Mouse (Mus musculus) bone marrow macrophage, adult 2 months (primary cell): ENCODE data around the gene Dync1li2. TPM values are rescaled to one million over a fixed set of nuclear protein-coding genes. Genes with fewer than 3 reads are reported as not detected.

Experiments used
- H3K27ac ChIP-seq: 2 replicates; pipeline ENCODE4 v1.5.1; 2012; ENCODE audit warnings: low read depth, low read length; ENCODE audit not compliant: insufficient read depth
- H3K4me1 ChIP-seq: 2 replicates; pipeline ENCODE4 v1.6.1; 2012; ENCODE audit warnings: low read length; ENCODE audit not compliant: control insufficient read depth, insufficient read depth
- H3K4me3 ChIP-seq: 2 replicates; pipeline ENCODE4 v1.5.1; 2012; ENCODE audit warnings: mild to moderate bottlenecking, low read length, moderate library complexity; ENCODE audit not compliant: insufficient read depth
- CTCF ChIP-seq: IDR thresholded peaks from 2 replicates; pipeline ENCODE4 v1.5.1; 2012; ENCODE audit warnings: low read depth, mild to moderate bottlenecking, low read length, moderate library complexity
- POLR2A ChIP-seq: IDR thresholded peaks from 2 replicates; pipeline ENCODE4 v1.6.1; 2012; ENCODE audit warnings: mild to moderate bottlenecking, low read depth, low read length, borderline replicate concordance
- polyA plus RNA-seq: library from polyadenylated mRNA; stranded (reverse); fragments of >200 nt; gene quantifications from 2 replicates; pipeline ENCODE4 v1.2.4, GENCODE M21; 2012; ENCODE audit not compliant: missing spikeins, insufficient read depth, insufficient read length

Dync1li2 gene
- polyA plus RNA-seq, 1 experiment: 65.3 TPM

GRCm38 (mm10) chr8:104439461-104439860, 3.4 kb downstream of the Dync1li2 start:
- H3K27ac ChIP-seq: no peak overlapping the region
- H3K4me3 ChIP-seq: no peak overlapping the region
- H3K4me1 ChIP-seq: peaks cover 24% of the 10 kb centered on the region
- TF ChIP-seq CTCF (no peak), POLR2A (no peak)

GRCm38 (mm10) chr8:104437494-104438135, 5.2 kb downstream of the Dync1li2 start:
- peaks cover 26% of the 10 kb centered on the region for H3K4me1 ChIP-seq

GRCm38 (mm10) chr8:104436591-104436990, 6.3 kb downstream of the Dync1li2 start:
- TF ChIP-seq POLR2A (no peak), CTCF (no peak)
- Histone ChIP-seq H3K4me1 (peaks cover 24% of the 10 kb centered on the region), H3K27ac (peak overlapping the region; percentile 38), H3K4me3 (no peak overlapping the region)

More at GRCm38 (mm10) chr8:104437494-104438135, 5.2 kb downstream of the Dync1li2 start:
- Histone ChIP-seq H3K27ac (no peak overlapping the region), H3K4me3 (no peak overlapping the region)
- TF ChIP-seq POLR2A (no peak), CTCF (no peak)

GRCm38 (mm10) chr8:104436038-104436437, 6.8 kb downstream of the Dync1li2 start:
- Histone ChIP-seq H3K27ac (peak overlapping the region; percentile 38; the same call in 1 of the 2 replicates), H3K4me3 (no peak overlapping the region), H3K4me1 (peaks cover 19% of the 10 kb centered on the region)
- TF ChIP-seq POLR2A (no peak), CTCF (no peak)

GRCm38 (mm10) chr8:104434826-104435354, 8.0 kb downstream of the Dync1li2 start:
- no peak for TF ChIP-seq POLR2A
- TF ChIP-seq CTCF: no peak
- peaks cover 16% of the 10 kb centered on the region for H3K4me1 ChIP-seq
- no peak overlapping the region for H3K27ac ChIP-seq

GRCm38 (mm10) chr8:104434275-104434674, 8.6 kb downstream of the Dync1li2 start:
- Histone ChIP-seq H3K27ac (no peak overlapping the region), H3K4me1 (peaks cover 16% of the 10 kb centered on the region), H3K4me3 (no peak overlapping the region)
- TF ChIP-seq CTCF (no peak), POLR2A (no peak)

More at GRCm38 (mm10) chr8:104434826-104435354, 8.0 kb downstream of the Dync1li2 start:
- no peak overlapping the region for H3K4me3 ChIP-seq

- TF ChIP-seq POLR2A (no peak), CTCF (no peak)
Measured at GRCm38 (mm10) chr8:104433191-104433842, 9.5 kb downstream of the Dync1li2 start.

GRCm38 (mm10) chr8:104432656-104433055, 10.2 kb downstream of the Dync1li2 start:
- Histone ChIP-seq H3K4me1 (peaks cover 16% of the 10 kb centered on the region), H3K4me3 (no peak overlapping the region), H3K27ac (no peak overlapping the region)
- TF ChIP-seq POLR2A (no peak), CTCF (no peak)

More at GRCm38 (mm10) chr8:104433191-104433842, 9.5 kb downstream of the Dync1li2 start:
- Histone ChIP-seq H3K4me3 (no peak overlapping the region), H3K27ac (no peak overlapping the region), H3K4me1 (peaks cover 16% of the 10 kb centered on the region)

GRCm38 (mm10) chr8:104430230-104430629, 12.6 kb downstream of the Dync1li2 start:
- Histone ChIP-seq H3K27ac (no peak overlapping the region), H3K4me1 (peaks cover 5% of the 10 kb centered on the region), H3K4me3 (no peak overlapping the region)
- TF ChIP-seq CTCF (no peak), POLR2A (no peak)

- no peak overlapping the region for H3K4me3 ChIP-seq
- TF ChIP-seq CTCF (no peak), POLR2A (no peak)
- H3K27ac ChIP-seq: no peak overlapping the region
- H3K4me1 ChIP-seq: no peaks in the 10 kb centered on the region
Measured at GRCm38 (mm10) chr8:104427703-104428102, 15.1 kb downstream of the Dync1li2 start.
